Mouse (Mus musculus) intestine, embryonic 16.5 days (tissue): ENCODE results near the gene Tram2. TPM values are rescaled to one million over a fixed set of nuclear protein-coding genes. Genes with fewer than 3 reads are reported as not detected.

Experiments
- ATAC-seq: fragments of 200-750 bp; cut with Nextera tagmentation; 2 replicates; pipeline ENCODE4 v1.8.0; 2017; ENCODE audit warnings: moderate TSS enrichment, moderate library complexity
- H3K27ac ChIP-seq: fragments of 300-500 bp; sonication (generic); 2 replicates; pipeline ENCODE4 v1.5.1; 2014; ENCODE audit warnings: mild to moderate bottlenecking, low read length
- H3K27me3 ChIP-seq: fragments of 300-500 bp; sonication (generic); replicated peaks from 2 replicates; pipeline ENCODE4 v1.6.1; 2014; ENCODE audit warnings: low read length, control low read depth, mixed read lengths; ENCODE audit not compliant: control insufficient read depth, insufficient read depth
- H3K36me3 ChIP-seq: fragments of 300-500 bp; sonication (generic); 2 replicates; pipeline ENCODE4 v1.6.1; 2014; ENCODE audit warnings: low read length, control low read depth; ENCODE audit not compliant: control insufficient read depth, insufficient read depth
- H3K4me1 ChIP-seq: fragments of 300-500 bp; sonication (generic); 2 replicates; pipeline ENCODE4 v1.6.1; 2014; ENCODE audit warnings: low read length, control low read depth, mixed read lengths; ENCODE audit not compliant: control insufficient read depth, insufficient read depth
- H3K4me2 ChIP-seq: fragments of 300-500 bp; sonication (generic); 2 replicates; pipeline ENCODE4 v1.6.1; 2014; ENCODE audit warnings: low read depth, low read length, control low read depth
- H3K4me3 ChIP-seq: fragments of 300-500 bp; sonication (generic); 2 replicates; pipeline ENCODE4 v1.5.1; 2014; ENCODE audit warnings: mild to moderate bottlenecking, low read length
- H3K9ac ChIP-seq: fragments of 300-500 bp; sonication (generic); 2 replicates; pipeline ENCODE4 v1.6.1; 2014; ENCODE audit warnings: low read depth, low read length
- H3K9me3 ChIP-seq: fragments of 300-500 bp; sonication (generic); 2 replicates; pipeline ENCODE4 v1.6.1; 2016; ENCODE audit warnings: low read length, control low read depth; ENCODE audit not compliant: control insufficient read depth
- WGBS: fragments of 180-500 bp; shearing (Covaris S2); extraction: QIAGEN DNeasy Blood & Tissue Kit; methylation state at CpG from one replicate; pipeline ENCODE4 v1.1.7; 2014; 5-methylcytosine and 5-hydroxymethylcytosine counted together
- polyA plus RNA-seq: library from polyadenylated mRNA; unstranded; fragments of >200 nt; fragmentation: Nextera tagmentation; extraction: Ambion mirVana; gene quantifications from 2 replicates; pipeline ENCODE4 v1.2.1, GENCODE M21; 2015

Gene Tram2
- polyA plus RNA-seq, 1 experiment from 2014 or later: 5.3 TPM

- ATAC-seq: no peak
- no peaks in the 10 kb centered on the region for H3K9me3 ChIP-seq
- H3K4me3 ChIP-seq: no peak overlapping the region
- 83% methylated on average over 5 of the region's 5 CpGs for WGBS
- H3K4me1 ChIP-seq: 0 out of 2 replicates have a peak, but pooled peaks cover 3% of the 10 kb centered on the region
- H3K27ac ChIP-seq: no peak overlapping the region
- H3K9ac ChIP-seq: no peak overlapping the region
- H3K4me2 ChIP-seq: no peak overlapping the region
- H3K36me3 ChIP-seq: no peaks in the 10 kb centered on the region
- H3K27me3 ChIP-seq: no peaks in the 10 kb centered on the region
Measured at GRCm38 (mm10) chr1:21086291-21086690, 7.3 kb upstream of the Tram2 start.

DNA sequence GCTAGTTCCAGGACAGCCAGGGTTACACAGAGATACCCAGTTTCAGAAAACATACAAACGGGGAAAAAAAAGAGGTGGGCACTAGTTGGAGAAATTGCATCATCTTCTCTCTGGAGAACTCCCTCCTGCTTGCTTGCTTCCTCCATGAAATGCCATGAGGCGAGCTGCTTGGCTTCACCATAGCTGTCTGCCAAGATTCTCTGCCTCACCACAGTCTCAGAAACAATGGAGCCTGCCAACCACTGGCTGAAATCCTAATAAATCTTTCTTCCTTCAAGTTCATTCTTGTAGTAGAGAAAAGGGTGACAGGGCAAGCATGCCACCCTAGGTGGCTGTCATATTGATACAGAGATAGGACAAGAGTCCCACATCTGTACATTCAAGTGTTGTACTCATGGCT lies 5.6 kb upstream of the Tram2 start:
- Histone ChIP-seq H3K36me3 (no peaks in the 10 kb centered on the region), H3K9ac (no peak overlapping the region), H3K4me3 (no peak overlapping the region), H3K27me3 (no peaks in the 10 kb centered on the region), H3K4me1 (0 out of 2 replicates have a peak, but pooled peaks cover 3% of the 10 kb centered on the region), H3K27ac (no peak overlapping the region), H3K4me2 (no peak overlapping the region), H3K9me3 (no peaks in the 10 kb centered on the region)
- no peak for ATAC-seq
- WGBS: 76% methylated on average over 2 of the region's 2 CpGs

DNA sequence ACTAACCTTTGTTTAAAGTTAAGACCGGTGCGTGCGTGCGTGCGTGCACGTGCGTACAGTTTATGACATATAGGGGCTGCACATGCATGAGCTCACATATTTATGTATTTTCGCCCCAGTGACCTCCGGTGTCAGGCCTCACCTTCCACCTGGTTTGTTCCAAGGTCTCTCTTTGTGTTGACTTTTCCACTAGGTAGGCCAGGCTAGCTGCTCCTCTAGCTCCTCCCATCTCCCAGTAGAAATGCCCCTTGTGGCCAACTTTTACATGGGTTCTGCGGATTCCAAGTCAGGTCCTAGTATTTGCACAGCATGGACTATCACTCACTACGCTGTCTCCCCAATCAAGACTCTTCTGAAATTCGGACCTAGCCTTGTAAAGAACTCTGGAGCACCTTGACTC lies 1.3 kb upstream of the Tram2 start:
- peaks cover 28% of the 10 kb centered on the region for H3K4me1 ChIP-seq
- H3K27ac ChIP-seq: no peak overlapping the region
- 76% methylated on average over 12 of the region's 12 CpGs for WGBS
- no peak overlapping the region for H3K9ac ChIP-seq
- no peak overlapping the region for H3K4me2 ChIP-seq
- no peak for ATAC-seq
- no peak overlapping the region for H3K4me3 ChIP-seq
- no peaks in the 10 kb centered on the region for H3K27me3 ChIP-seq
- no peaks in the 10 kb centered on the region for H3K36me3 ChIP-seq
- no peaks in the 10 kb centered on the region for H3K9me3 ChIP-seq

DNA sequence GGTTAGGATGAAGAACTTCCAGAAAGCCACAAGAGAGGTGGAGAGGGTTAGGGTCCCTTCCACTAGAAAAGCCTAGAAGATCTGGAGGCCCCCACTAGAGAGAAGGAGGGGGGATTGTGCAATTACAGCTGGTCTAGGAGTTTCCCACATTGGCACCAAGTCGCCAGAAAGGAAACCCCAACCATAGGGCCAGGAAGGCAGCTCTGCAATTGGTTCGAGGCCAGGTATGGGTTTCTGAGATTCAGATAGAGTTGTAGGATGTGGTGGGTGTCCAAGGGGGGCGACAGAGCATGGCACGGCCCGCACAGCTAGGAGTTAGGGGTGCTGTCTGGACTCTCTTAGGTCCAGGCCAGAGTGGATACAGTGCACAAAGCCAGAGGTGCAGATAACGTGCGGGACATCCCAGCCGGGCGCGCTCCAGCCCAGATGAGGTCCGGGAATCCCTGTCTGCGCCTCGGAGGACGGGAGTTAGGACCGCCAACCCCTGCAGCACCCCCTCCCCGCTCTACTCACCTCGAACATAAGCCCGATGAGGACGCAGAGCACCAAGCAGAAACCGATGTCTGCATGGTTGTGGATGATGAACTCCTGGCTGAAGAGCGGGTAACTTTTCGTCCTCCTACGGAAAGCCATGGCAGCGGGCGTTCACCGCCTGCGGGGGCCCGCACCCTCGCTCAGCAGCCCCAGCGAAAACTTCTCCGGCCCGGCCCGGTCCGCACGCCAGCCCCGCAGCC lies 381 bp downstream of the Tram2 start:
- Histone ChIP-seq H3K36me3 (no peaks in the 10 kb centered on the region), H3K27me3 (no peaks in the 10 kb centered on the region), H3K9me3 (no peaks in the 10 kb centered on the region), H3K4me2 (peak overlapping the region; percentile 76), H3K4me1 (peaks cover 41% of the 10 kb centered on the region), H3K27ac (peak overlapping the region; percentile 59), H3K9ac (peak overlapping the region; percentile 80), H3K4me3 (peak overlapping the region; percentile 70)
- WGBS: 2% methylated on average over 36 of the region's 36 CpGs
- peak; percentile 62 for ATAC-seq

GRCm38 (mm10) chr1:21077619-21078018 lies 1.4 kb downstream of the Tram2 start:
- H3K4me2 ChIP-seq: peak overlapping the region; percentile 76
- peak overlapping the region; percentile 35 for H3K9ac ChIP-seq
- peaks cover 48% of the 10 kb centered on the region for H3K4me1 ChIP-seq
- WGBS: 69% methylated on average over 7 of the region's 7 CpGs
- H3K4me3 ChIP-seq: peak overlapping the region; percentile 70
- H3K27ac ChIP-seq: no peak overlapping the region
- no peaks in the 10 kb centered on the region for H3K9me3 ChIP-seq
- no peak for ATAC-seq
- no peaks in the 10 kb centered on the region for H3K27me3 ChIP-seq
- no peaks in the 10 kb centered on the region for H3K36me3 ChIP-seq

- no peaks in the 10 kb centered on the region for H3K27me3 ChIP-seq
- 47% methylated on average over 5 of the region's 5 CpGs for WGBS
- ATAC-seq: no peak
- H3K36me3 ChIP-seq: no peaks in the 10 kb centered on the region
- H3K27ac ChIP-seq: no peak overlapping the region
- no peaks in the 10 kb centered on the region for H3K9me3 ChIP-seq
- peak overlapping the region; percentile 70 for H3K4me3 ChIP-seq
- H3K9ac ChIP-seq: peak overlapping the region; percentile 35; the same call in 1 of the 2 replicates
- peak overlapping the region; percentile 76 for H3K4me2 ChIP-seq
- H3K4me1 ChIP-seq: peaks cover 53% of the 10 kb centered on the region
Measured at GRCm38 (mm10) chr1:21077191-21077590, 1.8 kb downstream of the Tram2 start.

DNA sequence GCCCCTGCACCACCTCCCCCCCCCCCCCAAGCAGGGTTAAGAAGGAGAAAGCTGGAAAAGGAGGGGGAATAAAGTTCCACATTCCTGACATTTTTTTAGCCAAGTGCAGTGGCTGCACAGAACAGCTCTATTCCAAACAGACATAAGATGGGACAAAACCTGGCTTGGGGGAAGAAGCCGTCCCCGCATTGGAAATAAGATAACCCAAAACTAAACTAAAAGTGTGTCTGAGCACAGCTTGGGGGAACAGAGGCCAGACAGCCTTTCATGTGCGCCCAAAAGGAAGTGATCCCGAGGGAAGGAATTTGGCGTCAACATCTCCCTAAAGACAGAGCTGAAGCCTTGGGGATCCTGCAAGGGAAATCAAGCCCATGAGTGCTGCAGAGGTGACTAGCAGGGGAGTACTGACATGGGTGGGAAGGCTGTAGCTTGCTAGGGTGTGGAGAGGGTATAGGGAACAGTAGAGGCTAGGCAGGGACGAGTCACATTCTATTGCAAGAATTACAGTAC lies 3.0 kb downstream of the Tram2 start:
- Histone ChIP-seq H3K4me1 (peaks cover 55% of the 10 kb centered on the region), H3K4me2 (peak overlapping the region; percentile 76), H3K27ac (peak overlapping the region; percentile 84), H3K27me3 (no peaks in the 10 kb centered on the region), H3K4me3 (peak overlapping the region; percentile 29), H3K9ac (peak overlapping the region; percentile 49), H3K9me3 (no peaks in the 10 kb centered on the region), H3K36me3 (no peaks in the 10 kb centered on the region)
- ATAC-seq: no peak
- 19% methylated on average over 6 of the region's 6 CpGs for WGBS

GRCm38 (mm10) chr1:21074231-21074630 lies 4.8 kb downstream of the Tram2 start:
- WGBS: 76% methylated on average over 5 of the region's 5 CpGs
- H3K4me3 ChIP-seq: no peak overlapping the region
- peaks cover 51% of the 10 kb centered on the region for H3K4me1 ChIP-seq
- no peaks in the 10 kb centered on the region for H3K27me3 ChIP-seq
- H3K9me3 ChIP-seq: no peaks in the 10 kb centered on the region
- H3K27ac ChIP-seq: no peak overlapping the region
- H3K9ac ChIP-seq: no peak overlapping the region
- H3K36me3 ChIP-seq: no peaks in the 10 kb centered on the region
- ATAC-seq: no peak
- no peak overlapping the region for H3K4me2 ChIP-seq

DNA sequence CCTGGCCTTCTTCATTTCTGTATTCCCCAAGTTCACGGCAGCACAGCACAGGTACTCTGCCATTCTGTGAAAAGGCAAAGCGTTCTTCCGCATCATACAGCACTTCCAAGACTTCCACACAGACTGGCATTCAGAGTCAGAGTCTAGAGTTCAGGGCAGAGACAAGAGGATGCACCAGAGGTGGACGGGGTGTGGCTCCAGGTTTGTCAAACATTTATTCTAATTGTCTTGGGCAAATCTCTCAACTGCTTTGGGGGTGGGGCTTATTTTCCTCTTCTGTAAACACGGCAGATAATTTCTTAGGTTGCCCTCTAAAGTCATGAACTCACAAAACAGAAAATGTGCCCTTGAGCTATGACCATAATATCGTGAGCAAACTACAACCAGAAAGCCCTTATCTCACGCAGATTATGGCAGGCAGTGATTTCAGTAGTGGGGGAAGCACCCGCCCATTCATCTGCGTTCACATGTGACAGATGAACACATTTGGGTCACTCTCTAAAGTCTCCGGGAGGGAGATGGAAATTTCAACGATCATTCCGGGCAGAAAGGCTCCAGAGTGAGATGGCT lies 6.1 kb downstream of the Tram2 start:
- ATAC-seq: peak; percentile 76
- Histone ChIP-seq H3K4me2 (peak overlapping the region; percentile 8; the same call in 1 of the 2 replicates), H3K4me1 (peaks cover 49% of the 10 kb centered on the region), H3K4me3 (no peak overlapping the region), H3K9ac (no peak overlapping the region), H3K9me3 (no peaks in the 10 kb centered on the region), H3K27me3 (no peaks in the 10 kb centered on the region), H3K27ac (peak overlapping the region; percentile 38; the same call in 1 of the 2 replicates), H3K36me3 (no peaks in the 10 kb centered on the region)
- WGBS: 51% methylated on average over 12 of the region's 12 CpGs
